Mouse (Mus musculus) embryonic facial prominence, embryonic 13.5 days (tissue): ENCODE data around the gene Atp8a1. TPM values are rescaled to one million over a fixed set of nuclear protein-coding genes. Genes with fewer than 3 reads are reported as not detected.
A peak's percentile ranks its signal among the peaks of the same experiment; 100 is the strongest.

Experiments
- ATAC-seq: fragments of 200-750 bp; cut with Nextera tagmentation; 2 replicates; pipeline ENCODE4 v1.8.0; 2017; ENCODE audit warnings: low read depth; ENCODE audit not compliant: insufficient number of reproducible peaks, insufficient read depth, low FRiP score, low TSS enrichment
- H3K27ac ChIP-seq: fragments of 300-500 bp; sonication (generic); 2 replicates; pipeline ENCODE4 v1.5.1; 2015; ENCODE audit warnings: moderate library complexity, mild to moderate bottlenecking, inconsistent platforms
- H3K27me3 ChIP-seq: fragments of 300-500 bp; sonication (generic); 2 replicates; pipeline ENCODE4 v1.6.1; 2015; ENCODE audit warnings: mild to moderate bottlenecking, inconsistent platforms
- H3K36me3 ChIP-seq: fragments of 300-500 bp; sonication (generic); 2 replicates; pipeline ENCODE4 v1.6.1; 2015; ENCODE audit warnings: mild to moderate bottlenecking, inconsistent platforms
- H3K4me1 ChIP-seq: fragments of 300-500 bp; sonication (generic); 2 replicates; pipeline ENCODE4 v1.6.1; 2015; ENCODE audit warnings: inconsistent platforms
- H3K4me2 ChIP-seq: fragments of 300-500 bp; sonication (generic); 2 replicates; pipeline ENCODE4 v1.6.1; 2015; ENCODE audit warnings: moderate library complexity, mild to moderate bottlenecking, inconsistent platforms
- H3K4me3 ChIP-seq: fragments of 300-500 bp; sonication (generic); 2 replicates; pipeline ENCODE4 v1.5.1; 2015; ENCODE audit warnings: mild to moderate bottlenecking, inconsistent platforms
- H3K9ac ChIP-seq: fragments of 300-500 bp; sonication (generic); 2 replicates; pipeline ENCODE4 v1.6.1; 2015; ENCODE audit warnings: mild to moderate bottlenecking, inconsistent platforms
- H3K9me3 ChIP-seq: fragments of 300-500 bp; sonication (generic); 2 replicates; pipeline ENCODE4 v1.6.1; 2016; ENCODE audit warnings: inconsistent platforms
- WGBS: fragments of 180-500 bp; shearing (Covaris S2); methylation state at CpG from one replicate; pipeline ENCODE4 v1.1.7; 2015; ENCODE audit warnings: mixed read lengths; 5-methylcytosine and 5-hydroxymethylcytosine counted together
- polyA plus RNA-seq: library from polyadenylated mRNA; unstranded; fragments of >200 nt; fragmentation: Nextera tagmentation; extraction: Ambion mirVana; gene quantifications from 2 replicates; pipeline ENCODE4 v1.2.1, GENCODE M21; 2015

Atp8a1 gene
- polyA plus RNA-seq, 1 experiment from 2014 or later, result 4.3 TPM

- Histone ChIP-seq H3K27ac (no peak overlapping the region), H3K4me2 (no peak overlapping the region), H3K4me3 (no peak overlapping the region), H3K9me3 (no peaks in the 10 kb centered on the region), H3K36me3 (no peaks in the 10 kb centered on the region), H3K9ac (no peak overlapping the region), H3K27me3 (no peaks in the 10 kb centered on the region), H3K4me1 (0 out of 2 replicates have a peak, but pooled peaks cover 2% of the 10 kb centered on the region)
- 71% methylated on average over 10 of the region's 10 CpGs for WGBS
- ATAC-seq, result no peak
These were observed 94.6 kb downstream of the Atp8a1 start for GRCm38 (mm10) chr5:67752629-67753028.

- no peak overlapping the region for H3K27ac ChIP-seq
- H3K36me3 ChIP-seq, result no peaks in the 10 kb centered on the region
- H3K27me3 ChIP-seq, result no peaks in the 10 kb centered on the region
- no peaks in the 10 kb centered on the region for H3K9me3 ChIP-seq
- 43% methylated on average over 3 of the region's 3 CpGs for WGBS
- H3K4me1 ChIP-seq, result 0 out of 2 replicates have a peak, but pooled peaks cover 2% of the 10 kb centered on the region
- no peak overlapping the region for H3K4me2 ChIP-seq
- H3K9ac ChIP-seq, result no peak overlapping the region
- no peak for ATAC-seq
- H3K4me3 ChIP-seq, result no peak overlapping the region
These were observed 95.2 kb downstream of the Atp8a1 start for GRCm38 (mm10) chr5:67752007-67752406.

DNA sequence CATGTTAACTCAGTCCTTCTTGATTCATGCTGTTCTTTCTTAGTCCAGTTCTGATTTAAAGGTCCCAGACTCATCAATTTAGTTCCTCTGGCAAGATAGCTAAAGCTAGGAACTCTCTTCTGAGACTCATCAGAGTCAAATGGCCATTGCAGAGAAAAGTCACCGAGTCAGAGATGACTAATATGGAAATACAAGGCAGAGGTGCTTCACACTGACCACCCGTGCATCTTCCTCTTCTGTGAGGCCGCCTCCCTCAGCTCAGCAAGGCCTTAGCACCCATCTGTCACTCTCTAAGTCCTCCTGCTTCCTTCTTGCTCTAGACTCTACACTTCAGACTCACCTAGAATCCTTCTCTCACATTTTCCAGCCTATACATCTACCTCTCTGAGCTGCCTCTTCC lies 108.0 kb downstream of the Atp8a1 start:
- Histone ChIP-seq H3K9me3 (peaks cover 5% of the 10 kb centered on the region), H3K9ac (no peak overlapping the region), H3K36me3 (no peaks in the 10 kb centered on the region), H3K27me3 (peaks cover 43% of the 10 kb centered on the region), H3K4me1 (0 out of 2 replicates have a peak, but pooled peaks cover 4% of the 10 kb centered on the region), H3K27ac (no peak overlapping the region), H3K4me2 (no peak overlapping the region), H3K4me3 (no peak overlapping the region)
- WGBS, result 88% methylated on average over 3 of the region's 3 CpGs
- ATAC-seq, result no peak

DNA sequence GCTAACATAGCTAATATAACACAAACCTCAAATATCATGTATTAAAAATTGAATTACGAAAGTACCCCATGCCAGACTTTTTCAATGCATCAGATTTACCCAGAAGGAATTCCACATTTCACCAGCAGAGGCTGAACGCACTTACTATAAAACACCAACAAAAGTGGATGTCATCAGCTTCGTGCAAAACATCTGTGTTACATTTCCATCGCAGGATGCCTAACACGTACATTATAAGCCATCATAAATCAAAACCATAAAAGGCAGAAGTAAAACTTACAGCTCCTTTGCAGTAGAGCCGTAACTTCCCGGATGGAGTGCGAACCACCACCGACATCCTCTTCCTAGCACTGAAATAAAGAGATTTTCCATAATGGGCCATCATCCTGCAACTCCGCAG lies 109.1 kb downstream of the Atp8a1 start:
- H3K4me2 ChIP-seq, result peak overlapping the region; percentile 20; the same call in 1 of the 2 replicates
- peaks cover 5% of the 10 kb centered on the region for H3K9me3 ChIP-seq
- ATAC-seq, result no peak
- peaks cover 43% of the 10 kb centered on the region for H3K27me3 ChIP-seq
- no peak overlapping the region for H3K4me3 ChIP-seq
- H3K9ac ChIP-seq, result no peak overlapping the region
- no peak overlapping the region for H3K27ac ChIP-seq
- H3K4me1 ChIP-seq, result 0 out of 2 replicates have a peak, but pooled peaks cover 4% of the 10 kb centered on the region
- no peaks in the 10 kb centered on the region for H3K36me3 ChIP-seq
- WGBS, result 34% methylated on average over 10 of the region's 10 CpGs

GRCm38 (mm10) chr5:67735771-67736170 lies 111.5 kb downstream of the Atp8a1 start:
- peaks cover 30% of the 10 kb centered on the region for H3K27me3 ChIP-seq

DNA sequence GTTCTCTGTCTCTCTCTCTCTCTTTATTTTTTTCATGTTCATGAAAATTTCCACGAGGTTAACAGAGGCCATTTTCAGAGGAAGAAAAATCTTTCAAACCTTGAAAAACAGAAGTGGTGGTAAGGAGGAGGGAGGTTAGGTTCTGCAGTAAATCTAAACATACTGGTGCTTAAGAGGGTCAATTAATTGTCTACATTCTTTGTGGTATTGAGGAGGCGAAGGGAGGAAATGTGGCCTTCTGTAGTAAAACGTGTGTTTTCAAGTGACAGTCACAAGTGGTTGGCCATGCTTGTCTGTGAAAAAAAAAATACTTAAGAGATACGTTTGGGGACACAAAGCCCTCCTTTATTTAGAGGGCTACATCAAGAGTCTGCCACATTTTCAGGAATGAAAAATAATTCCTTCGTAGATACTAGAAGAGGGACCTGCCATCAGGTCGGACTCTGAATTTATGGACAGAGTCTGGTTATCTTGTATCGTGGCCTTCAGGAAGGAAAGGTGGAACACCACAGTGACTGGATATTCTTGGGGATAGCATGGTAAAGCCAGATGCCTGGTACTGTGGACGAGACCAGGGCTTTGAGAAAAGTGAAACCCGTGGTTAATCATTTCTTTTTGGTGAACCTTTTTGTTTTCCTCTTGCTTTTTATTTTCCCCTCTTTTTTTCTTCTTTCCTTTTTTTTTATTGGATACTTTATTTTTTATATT lies 113.5 kb downstream of the Atp8a1 start:
- Histone ChIP-seq H3K27me3 (peaks cover 30% of the 10 kb centered on the region), H3K9ac (no peak overlapping the region), H3K9me3 (peaks cover 5% of the 10 kb centered on the region), H3K4me3 (no peak overlapping the region), H3K36me3 (no peaks in the 10 kb centered on the region), H3K4me1 (0 out of 2 replicates have a peak, but pooled peaks cover 4% of the 10 kb centered on the region), H3K4me2 (no peak overlapping the region), H3K27ac (no peak overlapping the region)
- no peak for ATAC-seq
- 75% methylated on average over 9 of the region's 9 CpGs for WGBS

More at GRCm38 (mm10) chr5:67735771-67736170, 111.5 kb downstream of the Atp8a1 start:
- H3K4me1 ChIP-seq, result 0 out of 2 replicates have a peak, but pooled peaks cover 4% of the 10 kb centered on the region
- 98% methylated on average over 1 of the region's 1 CpGs for WGBS
- H3K4me3 ChIP-seq, result no peak overlapping the region
- no peaks in the 10 kb centered on the region for H3K36me3 ChIP-seq
- no peak overlapping the region for H3K9ac ChIP-seq
- H3K9me3 ChIP-seq, result peaks cover 5% of the 10 kb centered on the region
- H3K4me2 ChIP-seq, result no peak overlapping the region
- no peak for ATAC-seq
- no peak overlapping the region for H3K27ac ChIP-seq

GRCm38 (mm10) chr5:67733150-67733549 lies 114.1 kb downstream of the Atp8a1 start:
- H3K27me3 ChIP-seq, result peaks cover 34% of the 10 kb centered on the region
- peaks cover 5% of the 10 kb centered on the region for H3K9me3 ChIP-seq
- no peak overlapping the region for H3K27ac ChIP-seq
- no peak overlapping the region for H3K4me2 ChIP-seq
- H3K4me3 ChIP-seq, result no peak overlapping the region
- no peak overlapping the region for H3K9ac ChIP-seq
- 85% methylated on average over 6 of the region's 6 CpGs for WGBS
- 0 out of 2 replicates have a peak, but pooled peaks cover 4% of the 10 kb centered on the region for H3K4me1 ChIP-seq
- ATAC-seq, result no peak
- no peaks in the 10 kb centered on the region for H3K36me3 ChIP-seq

DNA sequence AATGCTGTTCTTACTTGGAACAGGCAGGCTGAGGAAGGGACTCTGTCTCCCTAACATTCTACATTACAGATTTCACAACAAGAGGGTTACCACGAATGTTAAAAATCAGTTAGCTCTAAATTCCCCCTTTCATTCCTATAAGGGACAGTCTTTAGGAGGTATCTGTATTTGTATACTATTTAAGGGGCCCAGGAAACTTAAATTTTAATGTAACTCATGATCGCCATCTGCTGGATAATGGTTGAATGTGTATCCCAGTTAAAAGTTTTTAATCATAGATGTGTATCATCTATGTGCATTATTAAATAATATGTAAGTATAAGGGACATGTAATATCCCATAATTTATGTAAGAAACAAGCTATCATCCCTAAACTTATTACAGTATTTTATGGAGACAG lies 119.5 kb downstream of the Atp8a1 start:
- Histone ChIP-seq H3K9ac (no peak overlapping the region), H3K9me3 (no peaks in the 10 kb centered on the region), H3K27ac (no peak overlapping the region), H3K27me3 (peaks cover 20% of the 10 kb centered on the region), H3K4me2 (no peak overlapping the region), H3K36me3 (no peaks in the 10 kb centered on the region), H3K4me3 (no peak overlapping the region), H3K4me1 (peaks cover 4% of the 10 kb centered on the region; the same call in 1 of the 2 replicates)
- 11% methylated on average over 2 of the region's 2 CpGs for WGBS
- ATAC-seq, result no peak

DNA sequence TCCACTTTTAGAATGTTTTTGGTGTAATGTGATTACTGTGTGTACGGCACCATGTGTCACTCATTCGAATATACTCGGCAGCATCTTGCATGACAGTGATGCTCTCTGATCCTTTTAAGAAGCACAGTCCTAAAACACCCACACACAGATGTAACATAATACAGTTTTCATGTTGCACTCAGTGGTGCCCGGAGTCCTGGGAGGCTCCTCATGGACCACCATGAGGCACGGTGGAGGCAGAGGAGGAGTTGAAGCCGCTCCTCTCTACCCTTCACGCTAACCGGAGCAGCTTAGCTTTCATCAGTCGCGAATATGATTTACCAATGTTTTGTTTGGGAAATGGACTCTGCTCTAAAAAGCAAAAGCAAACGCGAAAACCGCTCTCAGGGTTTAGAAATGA lies 120.4 kb downstream of the Atp8a1 start:
- no peak overlapping the region for H3K4me3 ChIP-seq
- ATAC-seq, result no peak
- H3K4me2 ChIP-seq, result no peak overlapping the region
- 78% methylated on average over 13 of the region's 13 CpGs for WGBS
- H3K27me3 ChIP-seq, result peaks cover 20% of the 10 kb centered on the region
- H3K9me3 ChIP-seq, result no peaks in the 10 kb centered on the region
- H3K9ac ChIP-seq, result no peak overlapping the region
- H3K27ac ChIP-seq, result no peak overlapping the region
- peaks cover 4% of the 10 kb centered on the region; the same call in 1 of the 2 replicates for H3K4me1 ChIP-seq
- H3K36me3 ChIP-seq, result no peaks in the 10 kb centered on the region

GRCm38 (mm10) chr5:67701641-67702040 lies 145.6 kb downstream of the Atp8a1 start:
- Histone ChIP-seq H3K4me3 (no peak overlapping the region), H3K36me3 (no peaks in the 10 kb centered on the region), H3K4me2 (no peak overlapping the region), H3K27ac (no peak overlapping the region), H3K9ac (no peak overlapping the region), H3K9me3 (no peaks in the 10 kb centered on the region), H3K27me3 (no peaks in the 10 kb centered on the region; the same call in 1 of the 2 replicates), H3K4me1 (peaks cover 8% of the 10 kb centered on the region)
- 91% methylated on average over 7 of the region's 7 CpGs for WGBS
- ATAC-seq, result no peak

- no peaks in the 10 kb centered on the region for H3K36me3 ChIP-seq
- H3K27ac ChIP-seq, result no peak overlapping the region
- H3K4me3 ChIP-seq, result no peak overlapping the region
- no peaks in the 10 kb centered on the region; the same call in 1 of the 2 replicates for H3K27me3 ChIP-seq
- 83% methylated on average over 1 of the region's 1 CpGs for WGBS
- H3K4me2 ChIP-seq, result no peak overlapping the region
- no peak overlapping the region for H3K9ac ChIP-seq
- peaks cover 8% of the 10 kb centered on the region for H3K4me1 ChIP-seq
- H3K9me3 ChIP-seq, result no peaks in the 10 kb centered on the region
- ATAC-seq, result no peak
These were observed 147.8 kb downstream of the Atp8a1 start for GRCm38 (mm10) chr5:67699418-67699817.

DNA sequence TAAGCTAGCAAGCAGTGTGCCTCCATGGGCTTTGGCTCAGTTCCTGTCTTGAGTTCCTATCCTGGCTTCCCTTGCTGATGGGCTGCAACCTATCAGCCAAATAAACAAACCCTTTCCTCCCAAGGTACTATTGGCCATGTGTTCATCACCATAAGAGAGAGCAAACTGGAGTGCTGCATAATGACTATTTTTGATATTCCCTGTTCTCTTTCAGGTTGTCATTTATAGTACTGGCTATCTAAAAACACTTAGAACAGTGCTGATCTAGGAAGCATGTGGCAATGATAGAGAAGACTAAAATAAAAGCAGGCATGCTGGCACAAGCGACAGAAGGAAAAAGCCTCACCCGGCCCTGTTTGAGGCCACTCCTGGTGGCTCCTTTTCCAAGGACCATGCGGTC lies 149.1 kb downstream of the Atp8a1 start:
- WGBS, result 84% methylated on average over 3 of the region's 3 CpGs
- Histone ChIP-seq H3K9ac (no peak overlapping the region), H3K9me3 (no peaks in the 10 kb centered on the region), H3K27ac (no peak overlapping the region), H3K4me1 (peaks cover 13% of the 10 kb centered on the region), H3K4me2 (no peak overlapping the region), H3K36me3 (no peaks in the 10 kb centered on the region), H3K4me3 (no peak overlapping the region), H3K27me3 (no peaks in the 10 kb centered on the region; the same call in 1 of the 2 replicates)
- ATAC-seq, result no peak
